Mouse (Mus musculus): ENCODE results near the gene Stub1. TPM values are rescaled to one million over a fixed set of nuclear protein-coding genes. Genes with fewer than 3 reads are reported as not detected.
A peak's percentile ranks its signal among the peaks of the same experiment; 100 is the strongest.

The Stub1 gene
- polyA plus RNA-seq (2016; fragmentation: Nextera tagmentation; extraction: Ambion mirVana): 277 and 283 TPM in 2 replicates

DNA sequence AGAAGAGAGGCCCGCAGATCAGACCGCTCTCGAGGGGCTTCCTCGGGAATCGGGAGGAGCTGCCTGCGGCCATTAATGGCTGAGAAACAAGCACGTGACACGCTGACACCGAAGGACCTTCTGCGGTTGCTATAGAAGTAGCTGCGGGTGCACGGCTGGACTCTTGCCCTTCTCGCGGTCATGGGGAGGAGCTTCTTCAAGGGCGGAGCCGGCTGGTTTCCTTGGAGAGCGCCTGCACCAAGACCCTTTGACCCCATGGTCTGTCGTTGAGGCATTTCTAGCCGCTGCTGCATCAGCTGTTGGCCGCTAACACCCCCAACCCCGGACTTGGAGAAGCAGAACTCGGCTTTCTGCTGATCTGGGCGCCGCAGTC, at the start of gene Stub1:
Gene Stub1 (minus strand): TSS at position 114 of the 373 bp plus-strand sequence.
- peaks cover 30% of the 10 kb centered on the region for H3K36me3 ChIP-seq
- ATAC-seq (ENCODE audit: low FRiP score, low read depth): peak; percentile 59

DNA sequence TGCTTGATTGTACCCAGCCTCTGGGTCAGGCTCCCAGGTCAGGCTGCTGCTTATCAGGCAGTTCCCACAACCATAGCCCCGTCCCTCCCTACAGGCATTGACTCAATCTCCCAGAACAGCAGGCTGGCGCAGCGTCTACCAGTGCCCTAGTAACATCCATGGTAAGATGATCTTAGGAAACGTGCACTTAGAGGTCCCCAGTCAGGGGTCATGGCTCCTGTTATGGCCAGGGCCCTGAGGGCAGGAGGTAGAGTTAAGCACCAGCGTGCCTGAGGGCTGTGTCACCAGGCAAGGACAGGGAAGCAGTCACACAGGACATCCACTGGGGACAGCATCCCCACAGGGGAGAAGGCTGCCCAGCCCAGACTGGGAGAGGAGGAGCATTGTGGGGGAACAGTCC, 49.1 kb upstream of the Stub1 start:
- 0 out of 2 replicates have a peak overlapping the region, but pooled peaks have one; percentile 30 for H3K27ac ChIP-seq (replicated peaks)
- H3K9me3 ChIP-seq: no peaks in the 10 kb centered on the region
- ATAC-seq (ENCODE audit: low FRiP score, low read depth): no peak
- no peak overlapping the region for H3K9ac ChIP-seq (replicated peaks)
- WGBS: 32% methylated on average over 5 of the region's 5 CpGs
- no peak overlapping the region for H3K4me3 ChIP-seq
- no peak overlapping the region for H3K4me2 ChIP-seq (replicated peaks)
- peaks cover 47% of the 10 kb centered on the region for H3K36me3 ChIP-seq
- peaks cover 26% of the 10 kb centered on the region for H3K4me1 ChIP-seq
- H3K27me3 ChIP-seq: no peaks in the 10 kb centered on the region

More for the DNA sequence above, at the start of gene Stub1:
- Histone ChIP-seq H3K4me2 (replicated peaks) (peak within 1 kb of the TSS; percentile 96), H3K9ac (replicated peaks) (peak within 1 kb of the TSS; percentile 84), H3K4me1 (peaks cover 83% of the 10 kb centered on the region), H3K27ac (replicated peaks) (peak within 1 kb of the TSS; percentile 95), H3K9me3 (no peaks in the 10 kb centered on the region), H3K27me3 (no peaks in the 10 kb centered on the region), H3K4me3 (peak within 1 kb of the TSS; percentile 77)
- under 1% methylated on average over 24 of the region's 24 CpGs for WGBS

DNA sequence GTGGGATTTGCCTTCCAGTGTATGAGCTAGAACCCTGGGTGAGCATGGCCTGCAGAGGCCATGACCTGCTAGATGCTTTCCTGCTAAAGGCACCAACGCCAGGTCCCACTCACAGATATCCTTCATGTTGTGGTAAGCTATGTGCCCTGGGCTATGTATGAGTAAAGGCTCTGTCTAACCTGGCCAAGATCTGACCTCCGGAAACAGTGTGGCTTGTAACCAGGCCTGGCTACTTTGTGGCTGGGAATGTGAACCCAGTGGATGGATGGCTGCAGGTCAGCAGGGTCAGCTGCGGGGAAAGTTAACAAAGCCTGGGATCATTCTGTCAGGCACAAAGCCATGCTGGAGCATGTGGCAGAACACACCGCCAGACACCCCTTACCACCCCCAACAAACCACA, 48.5 kb upstream of the Stub1 start:
- no peak for ATAC-seq (ENCODE audit: low FRiP score, low read depth)
- H3K9me3 ChIP-seq: no peaks in the 10 kb centered on the region
- H3K9ac ChIP-seq (replicated peaks): peak overlapping the region; percentile 34; the same call in 1 of the 2 replicates
- 15% methylated on average over 4 of the region's 4 CpGs for WGBS
- H3K36me3 ChIP-seq: peaks cover 47% of the 10 kb centered on the region
- H3K4me1 ChIP-seq: peaks cover 32% of the 10 kb centered on the region
- no peak overlapping the region for H3K4me3 ChIP-seq
- no peak overlapping the region for H3K4me2 ChIP-seq (replicated peaks)
- H3K27ac ChIP-seq (replicated peaks): peak overlapping the region; percentile 78
- H3K27me3 ChIP-seq: no peaks in the 10 kb centered on the region

DNA sequence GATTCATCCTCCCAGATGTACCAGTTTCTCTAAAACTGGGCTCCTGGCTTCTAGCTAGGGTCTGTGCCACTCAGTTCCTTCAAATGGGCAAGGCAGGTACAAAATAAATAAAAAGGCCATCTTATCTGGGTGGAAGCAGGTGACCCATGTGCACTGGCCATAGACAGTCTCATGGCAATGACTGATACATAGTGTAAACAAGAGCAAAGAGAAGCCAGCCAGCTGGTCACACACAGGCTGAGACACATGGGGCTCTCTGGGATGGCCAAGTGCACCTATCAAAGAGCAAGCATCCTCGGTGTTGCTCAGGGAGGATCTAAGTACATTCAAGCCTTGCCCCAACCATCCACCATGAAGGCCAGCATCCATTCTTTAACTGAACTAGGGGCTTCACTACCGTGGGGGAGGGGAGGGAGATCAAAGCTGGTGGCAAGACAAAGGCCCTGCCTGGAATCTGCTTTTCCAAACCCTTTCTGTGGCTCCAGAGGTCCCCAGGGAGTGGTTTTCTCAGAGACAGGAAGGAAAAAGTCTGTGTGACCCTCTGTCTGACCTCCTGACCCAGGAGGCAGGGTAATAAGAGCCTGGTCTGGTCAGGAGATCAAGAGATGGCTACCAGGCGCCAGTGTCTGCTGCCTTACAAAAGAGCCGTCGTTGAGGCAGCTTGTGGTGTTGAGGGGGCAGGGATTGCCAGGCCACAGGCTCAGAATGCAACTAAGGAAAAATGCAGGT, 47.9 kb upstream of the Stub1 start:
- Histone ChIP-seq H3K9me3 (no peaks in the 10 kb centered on the region), H3K9ac (replicated peaks) (peak overlapping the region; percentile 34), H3K27ac (replicated peaks) (peak overlapping the region; percentile 78), H3K4me3 (no peak overlapping the region), H3K4me2 (replicated peaks) (0 out of 2 replicates have a peak overlapping the region, but pooled peaks have one; percentile 3), H3K27me3 (no peaks in the 10 kb centered on the region), H3K4me1 (peaks cover 38% of the 10 kb centered on the region), H3K36me3 (peaks cover 47% of the 10 kb centered on the region)
- WGBS: 3% methylated on average over 5 of the region's 5 CpGs
- ATAC-seq (ENCODE audit: low FRiP score, low read depth): no peak

DNA sequence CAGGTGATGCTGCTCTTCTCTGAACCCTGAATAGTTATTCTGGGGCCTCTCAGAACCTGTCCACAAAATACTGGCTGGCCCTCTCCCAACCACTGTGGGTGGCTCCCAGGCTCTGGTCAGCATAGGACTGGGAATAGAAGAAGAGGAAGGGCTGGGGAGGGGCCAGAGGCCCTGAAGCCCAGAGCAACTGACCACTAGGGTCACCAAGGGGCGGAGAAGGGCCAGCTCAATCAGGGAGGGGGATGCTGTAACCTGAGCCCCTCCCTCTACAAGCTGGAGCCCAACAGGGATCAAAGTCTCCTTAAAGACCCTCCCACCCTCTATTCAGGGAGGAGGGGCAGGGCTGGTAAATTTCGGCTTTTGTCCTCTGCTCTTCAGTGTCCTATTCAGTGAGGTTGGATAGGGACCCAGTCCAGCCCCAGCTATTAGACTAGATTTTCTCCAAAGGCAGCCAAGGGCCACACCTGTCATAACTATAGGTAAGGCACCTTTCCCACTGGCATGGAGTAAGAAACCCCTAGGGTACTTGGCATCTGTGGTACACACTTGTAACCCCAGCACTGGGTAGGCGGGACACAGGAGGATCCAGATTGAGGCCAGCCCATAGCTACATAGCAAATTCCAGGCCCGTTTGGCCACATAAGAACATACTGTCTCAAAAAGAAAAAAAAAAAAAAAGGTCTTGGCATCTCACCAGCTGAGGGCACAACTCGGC, 47.1 kb upstream of the Stub1 start, which contains the start of gene Wfikkn1:
Gene Wfikkn1 (minus strand): TSS at position 663 of the 715 bp plus-strand sequence.
- Histone ChIP-seq H3K9me3 (no peaks in the 10 kb centered on the region), H3K4me3 (no peak within 1 kb of the TSS), H3K27me3 (no peaks in the 10 kb centered on the region), H3K4me1 (peaks cover 42% of the 10 kb centered on the region), H3K27ac (replicated peaks) (peak within 1 kb of the TSS; percentile 78), H3K4me2 (replicated peaks) (0 out of 2 replicates have a peak within 1 kb of the TSS, but pooled peaks have one; percentile 3), H3K36me3 (peaks cover 47% of the 10 kb centered on the region), H3K9ac (replicated peaks) (peak within 1 kb of the TSS; percentile 34)
- WGBS: 22% methylated on average over 5 of the region's 5 CpGs
- ATAC-seq (ENCODE audit: low FRiP score, low read depth): no peak

DNA sequence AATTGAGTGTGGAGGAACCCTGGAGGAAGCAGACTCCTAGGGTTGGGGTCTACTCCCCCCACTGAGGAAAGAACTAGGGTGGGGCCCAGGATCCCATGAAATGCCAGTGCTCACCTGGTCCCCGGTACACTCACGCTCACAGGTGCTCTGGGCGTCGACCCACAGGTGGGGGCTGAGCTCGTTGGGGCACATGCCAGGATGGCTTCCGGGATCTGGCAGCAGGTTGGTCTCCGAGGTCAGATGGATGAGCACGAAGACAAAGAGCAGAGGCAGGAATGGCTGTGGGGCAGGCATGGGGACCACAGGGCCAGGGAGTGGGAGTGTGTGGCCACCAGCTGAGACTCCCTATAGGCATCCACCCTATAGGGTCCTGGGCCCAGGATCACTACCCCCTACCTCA, 46.5 kb upstream of the Stub1 start:
- Histone ChIP-seq H3K27ac (replicated peaks) (peak overlapping the region; percentile 46; the same call in 1 of the 2 replicates), H3K9ac (replicated peaks) (no peak overlapping the region), H3K9me3 (no peaks in the 10 kb centered on the region), H3K4me2 (replicated peaks) (no peak overlapping the region), H3K4me1 (peaks cover 42% of the 10 kb centered on the region), H3K36me3 (peaks cover 44% of the 10 kb centered on the region), H3K27me3 (no peaks in the 10 kb centered on the region), H3K4me3 (no peak overlapping the region)
- WGBS: 59% methylated on average over 8 of the region's 8 CpGs
- ATAC-seq (ENCODE audit: low FRiP score, low read depth): no peak

DNA sequence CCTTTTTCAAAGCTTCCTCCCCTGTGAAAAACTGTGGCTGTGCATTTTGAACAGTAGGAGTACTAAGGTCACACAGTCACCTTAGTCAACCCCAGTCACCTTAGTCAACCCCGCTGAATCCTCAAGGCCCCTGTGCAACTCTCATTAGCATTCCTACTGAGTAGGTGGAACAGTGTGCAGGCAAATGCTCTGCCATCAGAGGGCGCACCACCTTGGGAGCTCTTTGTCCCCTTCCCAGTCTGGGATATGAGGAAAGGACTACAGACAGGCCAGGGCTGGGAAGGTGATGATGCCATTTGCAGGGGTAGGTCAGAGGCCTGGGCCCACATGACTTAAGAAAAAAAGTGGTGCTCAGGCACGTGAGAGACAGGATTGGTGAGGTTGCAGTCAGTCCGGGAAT, 46.1 kb upstream of the Stub1 start:
- H3K9ac ChIP-seq (replicated peaks): no peak overlapping the region; the same call in 1 of the 2 replicates
- H3K36me3 ChIP-seq: peaks cover 39% of the 10 kb centered on the region
- peaks cover 45% of the 10 kb centered on the region for H3K4me1 ChIP-seq
- ATAC-seq (ENCODE audit: low FRiP score, low read depth): no peak
- H3K27ac ChIP-seq (replicated peaks): no peak overlapping the region
- 40% methylated on average over 4 of the region's 4 CpGs for WGBS
- no peak overlapping the region for H3K4me2 ChIP-seq (replicated peaks)
- no peak overlapping the region for H3K4me3 ChIP-seq
- no peaks in the 10 kb centered on the region for H3K27me3 ChIP-seq
- H3K9me3 ChIP-seq: no peaks in the 10 kb centered on the region

DNA sequence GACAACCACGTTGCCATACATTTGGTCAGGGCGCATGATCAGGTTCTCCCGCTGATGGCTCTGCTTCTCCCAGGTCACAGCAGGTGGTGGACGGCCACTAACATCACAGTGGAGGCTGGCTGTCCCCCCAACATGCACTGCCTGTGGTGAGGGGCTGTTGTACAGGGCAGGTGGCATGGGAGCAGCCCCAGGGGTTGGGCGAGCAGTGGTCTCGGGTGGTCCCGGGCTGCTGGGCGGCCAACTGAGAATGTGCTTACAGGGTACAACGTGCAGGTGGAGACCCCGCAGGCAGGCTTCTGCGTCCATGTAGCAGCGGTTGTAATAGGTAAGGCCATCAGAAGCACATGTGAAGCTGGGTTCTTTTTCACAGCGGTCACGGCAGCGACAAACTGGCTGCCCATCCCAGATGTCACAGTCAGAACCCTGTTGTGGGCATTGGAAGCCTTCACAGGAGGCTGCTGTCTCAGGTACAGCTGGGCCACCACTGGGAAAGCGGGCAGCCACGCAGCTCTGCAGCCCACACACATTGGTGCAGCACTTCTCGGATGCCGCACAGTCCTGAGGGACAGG, 45.5 kb upstream of the Stub1 start:
- no peak overlapping the region for H3K4me3 ChIP-seq
- peaks cover 34% of the 10 kb centered on the region for H3K36me3 ChIP-seq
- H3K27me3 ChIP-seq: no peaks in the 10 kb centered on the region
- H3K4me2 ChIP-seq (replicated peaks): no peak overlapping the region
- ATAC-seq (ENCODE audit: low FRiP score, low read depth): no peak
- no peaks in the 10 kb centered on the region for H3K9me3 ChIP-seq
- peaks cover 50% of the 10 kb centered on the region for H3K4me1 ChIP-seq
- no peak overlapping the region for H3K9ac ChIP-seq (replicated peaks)
- no peak overlapping the region for H3K27ac ChIP-seq (replicated peaks)
- WGBS: 89% methylated on average over 19 of the region's 19 CpGs

DNA sequence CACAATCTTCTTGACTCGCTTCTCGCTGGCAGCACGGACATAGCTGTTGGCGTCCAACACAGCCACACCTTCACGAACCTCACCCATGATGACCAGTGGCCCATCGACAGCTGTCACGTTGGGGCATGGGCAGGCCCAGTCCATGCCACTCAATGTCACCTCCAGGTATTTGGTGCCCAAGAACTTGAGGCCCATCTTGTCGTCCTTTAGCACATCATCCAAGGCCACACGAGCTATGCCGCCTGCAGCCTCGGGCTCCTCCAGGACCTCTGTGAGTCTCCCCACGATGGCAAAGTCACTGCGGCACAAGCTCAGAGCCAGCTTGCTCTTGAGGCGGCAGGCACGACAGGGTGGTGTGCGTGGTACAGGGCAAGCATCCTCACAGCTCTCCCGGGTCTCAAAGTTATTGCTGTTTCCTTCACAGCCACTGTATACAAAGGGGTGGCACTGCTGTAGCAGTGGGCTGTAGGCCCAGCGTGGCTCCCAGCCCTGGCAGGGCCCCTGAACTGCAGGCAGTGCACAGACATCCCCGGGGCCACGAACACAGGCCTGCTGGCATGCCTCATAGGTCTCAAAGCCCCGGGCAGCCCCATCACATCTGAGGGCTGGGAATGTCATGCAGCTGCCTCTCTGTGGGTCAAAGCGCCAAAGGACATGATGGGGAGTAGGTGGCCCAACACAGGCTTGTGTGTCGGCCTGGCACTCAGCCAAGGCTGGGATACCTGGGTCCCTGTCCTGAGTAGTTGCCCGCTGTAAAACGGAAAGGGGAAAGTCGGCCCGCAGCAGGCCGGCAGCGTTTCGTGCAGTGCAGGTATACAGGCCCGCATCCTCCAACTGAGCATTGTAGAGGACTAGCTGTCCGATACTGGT, 44.8 kb upstream of the Stub1 start:
- H3K27ac ChIP-seq (replicated peaks): no peak overlapping the region
- peaks cover 26% of the 10 kb centered on the region for H3K36me3 ChIP-seq
- ATAC-seq (ENCODE audit: low FRiP score, low read depth): no peak
- peaks cover 51% of the 10 kb centered on the region for H3K4me1 ChIP-seq
- WGBS: 91% methylated on average over 32 of the region's 32 CpGs
- H3K9me3 ChIP-seq: no peaks in the 10 kb centered on the region
- H3K9ac ChIP-seq (replicated peaks): no peak overlapping the region
- H3K4me2 ChIP-seq (replicated peaks): no peak overlapping the region
- H3K4me3 ChIP-seq: no peak overlapping the region
- H3K27me3 ChIP-seq: no peaks in the 10 kb centered on the region

DNA sequence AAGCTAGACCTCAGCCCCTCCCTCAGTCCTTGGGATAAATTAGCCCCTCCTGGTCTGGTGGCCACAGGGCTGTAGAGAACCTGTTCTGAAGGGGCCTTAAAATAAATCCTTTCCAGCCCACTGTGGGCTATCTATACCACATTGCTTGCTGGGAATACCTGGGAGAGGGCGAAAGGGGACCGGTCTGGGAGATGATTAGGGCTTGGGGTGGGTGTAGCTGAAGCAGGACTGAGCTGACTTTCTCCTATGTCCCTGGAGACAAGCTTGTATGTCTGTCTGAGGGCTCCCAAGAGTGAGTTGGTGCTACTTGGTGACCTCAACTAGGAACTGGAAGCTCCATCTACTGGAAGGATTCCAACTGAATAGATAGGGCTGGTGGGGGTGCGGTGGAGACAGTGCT, 43.8 kb upstream of the Stub1 start:
- H3K4me2 ChIP-seq (replicated peaks): no peak overlapping the region
- no peak overlapping the region for H3K27ac ChIP-seq (replicated peaks)
- no peak overlapping the region for H3K4me3 ChIP-seq
- H3K9ac ChIP-seq (replicated peaks): no peak overlapping the region; the same call in 1 of the 2 replicates
- H3K27me3 ChIP-seq: no peaks in the 10 kb centered on the region
- WGBS: 86% methylated on average over 3 of the region's 3 CpGs
- peaks cover 18% of the 10 kb centered on the region for H3K36me3 ChIP-seq
- H3K9me3 ChIP-seq: no peaks in the 10 kb centered on the region
- peaks cover 48% of the 10 kb centered on the region for H3K4me1 ChIP-seq
- no peak for ATAC-seq (ENCODE audit: low FRiP score, low read depth)

DNA sequence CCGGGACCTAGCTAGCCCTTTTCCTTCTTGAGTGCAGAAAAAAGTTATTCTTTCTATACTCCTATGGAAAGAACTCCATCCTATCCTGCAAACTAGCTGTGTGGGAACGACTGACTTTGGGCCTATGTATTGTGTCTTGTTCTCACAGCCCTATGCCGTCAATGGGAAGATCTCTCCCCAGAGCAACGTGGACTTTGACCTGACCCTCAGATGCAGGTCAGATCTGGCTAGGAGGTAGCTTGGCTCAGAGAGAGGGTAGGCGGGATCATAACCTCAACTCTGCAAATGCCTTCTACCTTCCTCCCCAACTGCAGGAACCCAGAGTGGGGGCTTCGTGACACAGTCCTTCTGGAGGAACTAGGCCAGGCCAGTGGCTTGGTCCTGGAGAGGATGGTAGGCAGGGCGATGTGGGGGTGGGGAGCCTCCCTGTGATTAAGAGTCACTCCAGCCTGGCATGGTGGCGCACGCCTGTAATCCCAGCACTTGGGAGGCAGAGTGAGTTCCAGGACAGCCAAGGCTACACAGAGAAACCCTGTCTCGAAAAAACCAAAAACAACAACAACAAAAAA, 43.2 kb upstream of the Stub1 start:
- no peak for ATAC-seq (ENCODE audit: low FRiP score, low read depth)
- WGBS: 57% methylated on average over 10 of the region's 10 CpGs
- no peak overlapping the region for H3K27ac ChIP-seq (replicated peaks)

More for the DNA sequence above, 43.2 kb upstream of the Stub1 start:
- Histone ChIP-seq H3K4me2 (replicated peaks) (peak overlapping the region; percentile 95), H3K4me3 (peak overlapping the region; percentile 78), H3K27me3 (no peaks in the 10 kb centered on the region), H3K36me3 (peaks cover 18% of the 10 kb centered on the region), H3K9ac (replicated peaks) (peak overlapping the region; percentile 90), H3K4me1 (peaks cover 43% of the 10 kb centered on the region), H3K9me3 (no peaks in the 10 kb centered on the region)

Measured in midbrain, embryonic 12.5 days (tissue).